Mouse (Mus musculus) E14TG2a.4 (cell line): ENCODE measurements at regions not wholly inside any gene's neighbourhood (a gene's known extent, or its start where the extent isn't known, plus 50 kb on each side); places are given as distances from the start of the nearest gene placed in this dataset.
"Not testable (repeated sequence)": the region's sequence is repeated elsewhere in the genome, so short reads cannot be mapped to it uniquely, and the experiment has no call there.

Experiments used
- CTCF ChIP-seq: conservative IDR thresholded peaks from 2 replicates; pipeline ENCODE4 v1.5.1; 2014; ENCODE audit warnings: low read length
- POU5F1 ChIP-seq: IDR thresholded peaks from 2 replicates; pipeline ENCODE4 v1.6.1; 2014; ENCODE audit warnings: low read length, borderline replicate concordance

- TF ChIP-seq CTCF, POU5F1: not testable (repeated sequence)
Observed at GRCm38 (mm10) chr8:103710871-103711270, 390.6 kb upstream of the Cdh5 start.
